Mouse (Mus musculus) G1E (cell line): ENCODE data around the gene Ubtf. TPM values are rescaled to one million over a fixed set of nuclear protein-coding genes. Genes with fewer than 3 reads are reported as not detected.

Experiments
- ATAC-seq: 2 replicates; pipeline ENCODE4 v1.8.0; 2016; ENCODE audit warnings: mild to moderate bottlenecking; ENCODE audit not compliant: insufficient number of reproducible peaks, poor library complexity, low FRiP score, severe bottlenecking; ENCODE audit errors: extremely low read depth
- DNase-seq: peaks from one replicate; pipeline ENCODE4 v3.0.0; 2012; ENCODE audit warnings: low spot score
- H3K27me3 ChIP-seq: 2 replicates; pipeline ENCODE4 v1.6.1; 2012; ENCODE audit warnings: mild to moderate bottlenecking, low read length, inconsistent platforms; ENCODE audit not compliant: insufficient read depth
- H3K36me3 ChIP-seq: replicated peaks from 2 replicates; pipeline ENCODE3; 2012; ENCODE audit warnings: mild to moderate bottlenecking, inconsistent platforms
- H3K4me1 ChIP-seq: 2 replicates; pipeline ENCODE4 v1.6.1; 2012; ENCODE audit warnings: low read depth, low read length, inconsistent platforms, mixed read lengths; ENCODE audit not compliant: insufficient read depth
- H3K4me3 ChIP-seq: 2 replicates; pipeline ENCODE4 v1.5.1; 2012; ENCODE audit warnings: low read depth, mild to moderate bottlenecking, inconsistent platforms, low read length, moderate library complexity, mixed read lengths
- H3K9me3 ChIP-seq: replicated peaks from 2 replicates; pipeline ENCODE4 v1.6.1; 2012; ENCODE audit warnings: inconsistent platforms
- CTCF ChIP-seq: IDR thresholded peaks from 2 replicates; pipeline ENCODE4 v1.5.1; 2012; ENCODE audit warnings: low read depth, low read length, inconsistent platforms, mixed read lengths
- GATA1 ChIP-seq: IDR thresholded peaks from 2 replicates; pipeline ENCODE4 v1.6.1; 2012; ENCODE audit warnings: borderline replicate concordance, low read length, inconsistent platforms, mixed read lengths
- GATA2 ChIP-seq: IDR thresholded peaks from 2 replicates; pipeline ENCODE4 v1.6.1; 2012; ENCODE audit warnings: low read depth, low read length, inconsistent platforms, borderline replicate concordance
- POLR2AphosphoS5 ChIP-seq: IDR thresholded peaks from 2 replicates; pipeline ENCODE4 v1.6.1; 2012; ENCODE audit warnings: low read depth, low read length, inconsistent platforms; ENCODE audit not compliant: insufficient replicate concordance
- TAL1 ChIP-seq: conservative IDR thresholded peaks from 2 replicates; pipeline ENCODE4 v1.6.1; 2012; ENCODE audit warnings: low read depth, low read length, inconsistent platforms, mixed read lengths
- polyA plus RNA-seq: library from polyadenylated mRNA; stranded (reverse); fragments of >175 nt; gene quantifications from 2 replicates; pipeline ENCODE4 v1.2.3, GENCODE M21; 2012
- total RNA-seq, 2 experiments: library from RNA; stranded (forward) in 1 of 2; stranded (reverse) in 1 of 2; fragments of 200-1000 nt in 1 of 2; fragments of >200 nt in 1 of 2; fragmentation: Nextera tagmentation in 1 of 2; gene quantifications; 2 replicates each; pipeline ENCODE4 v1.2.3; 2014 to 2017

The Ubtf gene
- total and polyA plus RNA-seq, 3 experiments, result 74.7 to 180 (median 151) TPM

DNA sequence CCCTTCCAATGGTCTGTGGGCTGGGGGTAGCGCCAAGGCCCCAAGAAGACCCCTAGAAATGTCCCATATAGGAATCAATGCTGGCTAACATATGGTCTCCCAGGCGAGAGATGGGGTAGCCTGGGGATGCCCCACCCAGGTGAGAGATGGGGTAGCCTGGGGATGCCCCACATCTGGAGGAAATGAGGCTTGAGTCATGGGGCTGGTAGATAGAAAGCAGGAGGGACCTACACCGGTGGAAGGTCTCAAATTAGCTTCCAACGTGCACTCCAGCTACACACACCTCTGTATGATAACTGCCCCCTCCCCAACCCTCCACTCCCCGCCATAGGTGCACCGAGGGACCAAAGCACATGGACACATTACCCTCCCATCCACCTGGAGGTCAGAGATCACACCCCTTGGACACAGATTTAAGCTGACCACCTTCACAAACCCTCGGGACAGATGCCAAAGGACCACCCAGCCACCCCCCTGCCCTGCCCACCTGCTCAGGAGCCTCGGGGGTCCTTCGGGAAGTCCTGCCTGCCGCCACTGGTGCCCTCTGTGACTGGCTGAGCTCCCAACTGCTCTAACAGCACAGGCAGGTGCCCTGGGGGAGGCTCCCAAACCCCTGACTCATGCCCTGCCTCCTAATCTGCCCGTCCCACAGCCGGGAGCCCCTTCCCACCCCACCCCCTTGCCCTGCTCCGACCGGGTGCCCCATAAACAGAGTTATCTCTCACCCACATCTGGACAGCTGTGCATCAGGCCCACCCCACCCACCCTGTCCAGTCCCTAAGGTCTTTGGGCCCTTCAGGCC lies 45.2 kb upstream of the Ubtf start:
- Histone ChIP-seq H3K9me3 (no peaks in the 10 kb centered on the region), H3K4me3 (peak overlapping the region; percentile 69; the same call in 1 of the 2 replicates), H3K27me3 (peaks cover 80% of the 10 kb centered on the region), H3K4me1 (peaks cover 71% of the 10 kb centered on the region), H3K36me3 (no peaks in the 10 kb centered on the region)
- DNase-seq (peak; percentile 74), ATAC-seq (peak; percentile 24; the same call in 1 of the 2 replicates)
- TF ChIP-seq GATA2 (no peak), POLR2AphosphoS5 (no peak), TAL1 (peak; percentile 61; the same call in 1 of the 2 replicates)

GRCm38 (mm10) chr11:102363623-102364022 lies 44.1 kb upstream of the Ubtf start:
- H3K4me1 ChIP-seq, result peaks cover 59% of the 10 kb centered on the region
- peaks cover 80% of the 10 kb centered on the region for H3K27me3 ChIP-seq
- DNase-seq (peak; percentile 73), ATAC-seq (peak; percentile 72)
- H3K36me3 ChIP-seq, result no peaks in the 10 kb centered on the region
- TF ChIP-seq TAL1 (peak; percentile 90), GATA1 (no peak), CTCF (no peak), GATA2 (0 out of 2 replicates have a peak, but pooled peaks have one; percentile 30), POLR2AphosphoS5 (no peak)
- H3K9me3 ChIP-seq, result no peaks in the 10 kb centered on the region
- H3K4me3 ChIP-seq, result peak overlapping the region; percentile 59; the same call in 1 of the 2 replicates

DNA sequence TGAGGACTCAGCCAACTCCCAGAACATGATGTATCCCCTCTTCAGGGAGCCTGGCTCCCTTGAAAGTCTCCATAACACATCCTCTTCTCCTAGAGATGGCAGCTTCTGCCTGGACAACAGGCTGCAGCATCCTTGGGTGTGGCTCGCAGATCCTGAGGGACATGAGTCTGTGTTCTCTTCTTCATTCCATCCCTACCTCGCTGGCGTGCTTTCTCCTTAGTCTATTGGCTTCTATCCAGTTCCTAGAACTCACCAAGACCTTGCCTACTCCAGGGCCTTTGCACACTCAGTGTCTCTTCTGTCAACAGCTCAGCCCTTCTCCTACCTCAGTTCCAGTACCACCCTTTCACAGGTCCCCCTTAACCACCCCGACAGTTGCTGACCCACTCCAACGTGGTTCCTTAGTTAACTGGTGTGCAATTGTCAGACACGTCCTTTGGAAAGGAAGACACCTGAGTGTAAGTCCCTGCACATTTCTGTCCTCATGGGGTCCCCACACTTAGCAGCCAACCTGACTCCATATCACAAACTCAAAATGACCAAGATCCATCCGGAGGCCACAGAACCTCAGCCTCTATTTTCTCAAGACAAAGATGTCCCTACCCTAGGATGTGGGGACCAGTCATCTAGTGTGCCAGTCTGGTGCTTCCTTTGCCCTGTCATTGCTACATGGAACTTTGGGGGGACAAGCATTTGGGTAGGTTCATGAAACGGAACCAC lies 42.4 kb upstream of the Ubtf start:
- H3K4me1 ChIP-seq, result peaks cover 47% of the 10 kb centered on the region
- TF ChIP-seq CTCF (no peak), POLR2AphosphoS5 (no peak), TAL1 (no peak), GATA2 (no peak), GATA1 (no peak)
- DNase-seq (no peak), ATAC-seq (no peak)
- H3K36me3 ChIP-seq, result no peaks in the 10 kb centered on the region
- no peak overlapping the region for H3K4me3 ChIP-seq
- no peaks in the 10 kb centered on the region for H3K9me3 ChIP-seq
- peaks cover 85% of the 10 kb centered on the region for H3K27me3 ChIP-seq

GRCm38 (mm10) chr11:102358365-102358764 lies 38.8 kb upstream of the Ubtf start:
- no peak for ATAC-seq
- no peaks in the 10 kb centered on the region for H3K36me3 ChIP-seq
- TF ChIP-seq POLR2AphosphoS5 (no peak), TAL1 (no peak), GATA2 (no peak), CTCF (no peak), GATA1 (no peak)
- H3K27me3 ChIP-seq, result peaks cover 93% of the 10 kb centered on the region
- H3K4me1 ChIP-seq, result peaks cover 18% of the 10 kb centered on the region
- no peaks in the 10 kb centered on the region for H3K9me3 ChIP-seq
- no peak for DNase-seq
- H3K4me3 ChIP-seq, result no peak overlapping the region

DNA sequence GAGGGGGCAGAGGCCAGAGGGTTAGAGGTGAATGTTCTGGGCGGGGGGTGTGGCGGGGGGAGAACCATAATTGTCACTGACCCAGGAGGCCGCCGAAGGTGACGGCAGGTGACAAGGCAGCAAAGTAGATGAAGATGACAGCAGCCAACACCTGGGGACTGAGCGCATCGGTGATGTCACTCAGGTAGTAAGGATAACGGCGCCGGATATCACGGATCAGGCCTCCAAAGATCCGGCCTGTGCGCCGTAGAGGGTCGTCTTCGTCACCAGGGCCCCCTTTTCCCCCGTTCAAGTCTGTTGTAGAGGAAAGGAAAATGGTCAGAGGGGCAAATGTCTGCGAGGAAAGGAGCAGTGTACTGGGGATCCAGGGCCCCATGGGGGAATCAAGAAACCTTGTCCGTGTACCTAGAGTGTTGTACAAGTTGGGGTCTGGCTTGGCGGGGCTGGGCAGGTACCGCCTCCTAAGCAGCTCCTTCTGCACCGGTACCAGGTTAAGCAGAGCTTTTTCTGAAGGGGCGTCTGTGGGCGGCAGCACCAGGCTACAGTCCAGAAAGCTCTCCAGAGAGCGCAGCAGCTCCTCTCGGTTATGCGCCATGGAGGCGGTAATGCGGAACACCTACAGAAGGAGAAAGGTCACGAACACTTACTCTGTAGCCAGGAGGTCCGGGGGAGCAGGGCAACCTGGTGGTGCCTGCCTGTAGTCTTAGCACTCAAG lies 37.3 kb upstream of the Ubtf start:
- H3K27me3 ChIP-seq, result peaks cover 94% of the 10 kb centered on the region
- no peaks in the 10 kb centered on the region for H3K9me3 ChIP-seq
- TF ChIP-seq GATA2 (no peak), CTCF (no peak), TAL1 (no peak), GATA1 (no peak), POLR2AphosphoS5 (no peak)
- peaks cover 3% of the 10 kb centered on the region; the same call in 1 of the 2 replicates for H3K4me1 ChIP-seq
- ATAC-seq (no peak), DNase-seq (no peak)
- H3K36me3 ChIP-seq, result no peaks in the 10 kb centered on the region
- no peak overlapping the region for H3K4me3 ChIP-seq

DNA sequence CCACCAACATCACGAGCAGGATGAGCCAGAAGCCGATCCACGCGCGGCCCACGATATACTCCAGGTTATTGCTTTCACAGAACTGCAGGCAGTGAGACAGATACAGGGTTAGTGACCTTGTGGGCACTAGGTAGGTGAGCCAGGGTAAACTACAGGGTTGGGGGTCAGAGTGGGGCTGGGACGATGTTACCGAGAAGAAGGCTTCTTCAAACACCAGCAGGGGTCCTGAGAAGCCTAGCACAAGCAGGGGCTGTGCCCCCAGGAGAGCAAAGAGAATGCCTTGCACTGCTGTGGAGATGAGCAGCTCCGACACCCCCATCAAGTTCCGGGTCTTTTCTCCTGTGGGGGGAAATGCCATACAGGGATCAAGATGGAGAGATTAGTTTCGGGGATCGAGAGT lies 36.6 kb upstream of the Ubtf start:
- ATAC-seq (no peak), DNase-seq (no peak)
- H3K4me1 ChIP-seq, result peaks cover 8% of the 10 kb centered on the region
- no peak overlapping the region for H3K4me3 ChIP-seq
- TF ChIP-seq CTCF (no peak), POLR2AphosphoS5 (no peak), TAL1 (no peak)
- no peaks in the 10 kb centered on the region for H3K36me3 ChIP-seq
- H3K27me3 ChIP-seq, result peaks cover 94% of the 10 kb centered on the region
- no peaks in the 10 kb centered on the region for H3K9me3 ChIP-seq
